Comparison of ENCODE assay signal across 8 mouse cellular contexts in genomic region chr13:112463337-112463802, GRCm38 (mm10). TPM values are rescaled to one million over a fixed set of nuclear protein-coding genes. Genes with fewer than 3 reads are reported as not detected.
DNase-seq lines count a peak whose midpoint lies in the region; ATAC-seq and TF ChIP-seq lines count a peak whose summit lies in the region.

No protein-coding gene starts in this region.

- peak; percentile 73 for ATAC-seq in heart, embryonic 11.5 days (replicated peaks; ENCODE audit: insufficient number of reproducible peaks, low FRiP score, low TSS enrichment)
- peak; percentile 80 for ATAC-seq in forebrain, embryonic 16.5 days
- ATAC-seq in megakaryocyte, adult 5-6 weeks (ENCODE audit: poor library complexity, severe bottlenecking), result peak; percentile 47
- no peak for ATAC-seq in monocyte, adult 5-6 weeks (replicated peaks; ENCODE audit: insufficient number of reproducible peaks, low FRiP score, low TSS enrichment, poor library complexity, severe bottlenecking)

- no peak for DNase-seq in heart, postnatal 14 days
- no peak for DNase-seq in frontal cortex, postnatal 25 days (ENCODE audit: low spot score in 2 of 2)
- no peak for DNase-seq in left cerebral cortex, adult 18-20 months (ENCODE audit: low spot score in 2 of 2)

- intact Hi-C loops in heart, postnatal 14 days (cut with DNase I), result loop anchor here (10.0 kb wide), 1 partner anchor 59 kb away; no protein-coding TSS in a partner anchor

- peak overlapping the region; percentile 87 for H3K9ac ChIP-seq in heart, embryonic 11.5 days (ENCODE audit: low read depth, low read length)
- H3K9ac ChIP-seq in ES-Bruce4 (ENCODE audit: low read depth, poor library complexity, severe bottlenecking), result peak overlapping the region; percentile 96
- H3K9ac ChIP-seq in forebrain, embryonic 16.5 days (replicated peaks; ENCODE audit: low read depth, low read length), result peak overlapping the region; percentile 66

- H3K4me1 ChIP-seq in heart, embryonic 11.5 days (ENCODE audit: control insufficient read depth, insufficient read depth, low read length), result peaks cover 26% of the 10 kb centered on the region
- H3K4me1 ChIP-seq in ES-Bruce4 (ENCODE audit: control insufficient read depth, insufficient read depth, low read length), result peaks cover 11% of the 10 kb centered on the region
- H3K4me1 ChIP-seq in forebrain, embryonic 16.5 days (replicated peaks; ENCODE audit: control insufficient read depth, insufficient read depth, low read length), result peaks cover 13% of the 10 kb centered on the region; the same call in 1 of the 2 replicates

- H3K36me3 ChIP-seq in heart, embryonic 11.5 days (ENCODE audit: control insufficient read depth, insufficient read depth, low read length), result no peaks in the 10 kb centered on the region
- no peaks in the 10 kb centered on the region for H3K36me3 ChIP-seq in ES-Bruce4 (ENCODE audit: control insufficient read depth, insufficient read depth, low read length, poor library complexity, severe bottlenecking)
- no peaks in the 10 kb centered on the region for H3K36me3 ChIP-seq in forebrain, embryonic 16.5 days (ENCODE audit: control insufficient read depth, insufficient read depth)

- no peaks in the 10 kb centered on the region for H3K9me3 ChIP-seq in heart, embryonic 11.5 days (replicated peaks; ENCODE audit: control insufficient read depth, low read length)
- no peaks in the 10 kb centered on the region for H3K9me3 ChIP-seq in ES-Bruce4 (replicated peaks; ENCODE audit: control insufficient read depth, insufficient read depth, low read length, poor library complexity, severe bottlenecking)
- H3K9me3 ChIP-seq in forebrain, embryonic 16.5 days (ENCODE audit: control insufficient read depth, low read length), result no peaks in the 10 kb centered on the region

- H3K4me2 ChIP-seq in heart, embryonic 11.5 days, result peak overlapping the region; percentile 80
- peak overlapping the region; percentile 94 for H3K4me2 ChIP-seq in forebrain, embryonic 16.5 days (ENCODE audit: low read length)

- H3K27me3 ChIP-seq in heart, embryonic 11.5 days (ENCODE audit: control insufficient read depth, insufficient read depth, low read length), result no peaks in the 10 kb centered on the region
- no peaks in the 10 kb centered on the region for H3K27me3 ChIP-seq in ES-Bruce4 (ENCODE audit: control insufficient read depth, insufficient read depth, low read length, poor library complexity, severe bottlenecking)
- H3K27me3 ChIP-seq in forebrain, embryonic 16.5 days (replicated peaks; ENCODE audit: control insufficient read depth, insufficient read depth, low read length), result no peaks in the 10 kb centered on the region

- 2% methylated on average over 17 of the region's 17 CpGs for WGBS in heart, embryonic 11.5 days (ENCODE audit: insufficient replicate concordance)
- 2% methylated on average over 17 of the region's 17 CpGs for WGBS in forebrain, embryonic 16.5 days

- H3K4me3 ChIP-seq in heart, embryonic 11.5 days (ENCODE audit: low read depth, low read length), result peak overlapping the region; percentile 94
- H3K4me3 ChIP-seq in ES-Bruce4 (ENCODE audit: low read depth, low read length), result peak overlapping the region; percentile 73
- H3K4me3 ChIP-seq in forebrain, embryonic 16.5 days (replicated peaks; ENCODE audit: low read length), result peak overlapping the region; percentile 87

- TF ChIP-seq CTCF in ES-Bruce4 (IDR thresholded peaks at IDR 0.05; ENCODE audit: low read depth, low read length), result no peak

- TF ChIP-seq POLR2A in ES-Bruce4 (IDR thresholded peaks at IDR 0.05; ENCODE audit: insufficient read depth, low read length), result no peak

- peak overlapping the region; percentile 93 for H3K27ac ChIP-seq in heart, embryonic 11.5 days (ENCODE audit: low read depth, low read length)
- peak overlapping the region; percentile 60 for H3K27ac ChIP-seq in ES-Bruce4 (ENCODE audit: insufficient read depth, low read length)
- no peak overlapping the region; the same call in 1 of the 2 replicates for H3K27ac ChIP-seq in forebrain, embryonic 16.5 days (ENCODE audit: low read length)

- no peak for TF ChIP-seq EP300 in ES-Bruce4 (IDR thresholded peaks at IDR 0.05; ENCODE audit: insufficient read depth, low read depth, low read length)

RNA-seq across cellular contexts. Expression of gene Il6st, which starts 0.5 kb away (rescaled TPM):
- polyA plus RNA-seq in heart, embryonic 11.5 days (2014; fragmentation: Nextera tagmentation; extraction: Ambion mirVana), result 50.0 and 68.2 TPM in 2 replicates
- total RNA-seq in heart, postnatal 14 days (2021), result 100 to 1,000 TPM; 184 to 192 TPM
- 49.7 and 65.0 TPM in 2 replicates for polyA plus RNA-seq in ES-Bruce4 (2011; ENCODE audit: insufficient read depth, insufficient read length, low read depth, missing spikeins)
- polyA plus RNA-seq in forebrain, embryonic 16.5 days (2015; fragmentation: Nextera tagmentation; extraction: Ambion mirVana), result 14.7 and 15.0 TPM in 2 replicates
- 77.4 and 84.3 TPM in 2 replicates for total RNA-seq in megakaryocyte, adult 5-6 weeks (2015)
- 94.6 and 108 TPM in 2 replicates for total RNA-seq in megakaryocyte, adult 5-6 weeks (2017)
- total RNA-seq in monocyte, adult 5-6 weeks (2017), result 23.5 to 26.3 TPM (median 23.8 TPM) in 3 replicates
- 10 to 100 TPM; 78.5 to 88.1 TPM for total RNA-seq in left cerebral cortex, adult 18-20 months (2021)
